Mouse (Mus musculus) small intestine, adult 2 months (tissue): ENCODE measurements around the gene Vmn2r85.

Source experiments
- CTCF ChIP-seq: fragments of 200-500 bp; IDR thresholded peaks from 2 replicates; pipeline ENCODE4 v1.5.1; 2012; ENCODE audit warnings: low read depth, mild to moderate bottlenecking, control low read depth, inconsistent platforms, low read length, moderate library complexity, mixed read lengths; ENCODE audit not compliant: insufficient replicate concordance, insufficient read length; ENCODE audit errors: extremely low read depth
- POLR2A ChIP-seq: fragments of 200-500 bp; IDR thresholded peaks from 2 replicates; pipeline ENCODE4 v1.6.1; 2012; ENCODE audit warnings: low read depth, mild to moderate bottlenecking, control low read depth, inconsistent platforms, low read length, moderate library complexity

- no peak for TF ChIP-seq CTCF
- no peak for TF ChIP-seq POLR2A
These were observed 40.8 kb upstream of the Vmn2r85 start for GRCm38 (mm10) chr10:130470311-130470760.
